Mouse (Mus musculus) cortical plate, adult 2 months (tissue): Measurements from ENCODE around the gene Sidt1.

ENCODE experiments used
- CTCF ChIP-seq: fragments of 200-500 bp; IDR thresholded peaks from 2 replicates; pipeline ENCODE4 v1.5.1; 2011; ENCODE audit warnings: mild to moderate bottlenecking, control low read depth, low read length; ENCODE audit not compliant: insufficient read depth; ENCODE audit errors: extremely low read depth
- POLR2A ChIP-seq: fragments of 200-500 bp; IDR thresholded peaks from 2 replicates; pipeline ENCODE4 v1.6.1; 2011; ENCODE audit warnings: mild to moderate bottlenecking, low read length, control low read depth; ENCODE audit not compliant: insufficient read depth; ENCODE audit errors: extremely low read depth

GRCm38 (mm10) chr16:44264916-44265315, 68.1 kb downstream of the Sidt1 start:
- TF ChIP-seq CTCF (no peak), POLR2A (no peak)
